Mouse (Mus musculus) heart, embryonic 14.5 days (tissue): ENCODE measurements around the gene Pptc7. TPM values are rescaled to one million over a fixed set of nuclear protein-coding genes. Genes with fewer than 3 reads are reported as not detected.
A peak's percentile ranks its signal among the peaks of the same experiment; 100 is the strongest.

Experiments
- ATAC-seq: fragments of 200-750 bp; cut with Nextera tagmentation; 2 replicates; pipeline ENCODE4 v1.8.0; 2017; ENCODE audit warnings: low read depth, moderate TSS enrichment; ENCODE audit not compliant: insufficient number of reproducible peaks, insufficient read depth, low FRiP score
- H3K27ac ChIP-seq, 2 experiments: fragments of 200-500 bp in 1 of 2; fragments of 300-500 bp in 1 of 2; sonication (generic) in 1 of 2; replicated peaks in 1 of 2; 2 replicates each; pipeline ENCODE4 v1.5.1; 2012 to 2014; ENCODE audit warnings: low read depth in 2 of 2, low read length in 2 of 2, control low read depth in 1 of 2, mild to moderate bottlenecking in 1 of 2, mixed read lengths in 1 of 2; ENCODE audit not compliant: control insufficient read depth in 1 of 2, insufficient read depth in 1 of 2
- H3K27me3 ChIP-seq: fragments of 300-500 bp; sonication (generic); 2 replicates; pipeline ENCODE4 v1.6.1; 2014; ENCODE audit warnings: mild to moderate bottlenecking, low read length, control low read depth; ENCODE audit not compliant: control insufficient read depth, insufficient read depth
- H3K36me3 ChIP-seq: fragments of 300-500 bp; sonication (generic); 2 replicates; pipeline ENCODE4 v1.6.1; 2014; ENCODE audit warnings: mild to moderate bottlenecking, control low read depth, low read length, mixed read lengths; ENCODE audit not compliant: control insufficient read depth, insufficient read depth
- H3K4me1 ChIP-seq, 2 experiments: fragments of 200-500 bp in 1 of 2; fragments of 300-500 bp in 1 of 2; sonication (generic) in 1 of 2; 2 replicates each; pipeline ENCODE4 v1.6.1; 2012 to 2014; ENCODE audit warnings: low read length in 2 of 2, control low read depth in 1 of 2, mixed read lengths in 1 of 2; ENCODE audit not compliant: control insufficient read depth in 2 of 2, insufficient read depth in 2 of 2
- H3K4me2 ChIP-seq: fragments of 300-500 bp; sonication (generic); 2 replicates; pipeline ENCODE4 v1.6.1; 2014; ENCODE audit warnings: mild to moderate bottlenecking, low read length
- H3K4me3 ChIP-seq, 2 experiments: fragments of 200-500 bp in 1 of 2; fragments of 300-500 bp in 1 of 2; sonication (generic) in 1 of 2; 2 replicates each; pipeline ENCODE4 v1.5.1; 2012 to 2014; ENCODE audit warnings: low read length in 2 of 2, mild to moderate bottlenecking in 2 of 2, control low read depth in 1 of 2, low read depth in 1 of 2, moderate library complexity in 1 of 2; ENCODE audit not compliant: control insufficient read depth in 1 of 2, insufficient read depth in 1 of 2
- H3K9ac ChIP-seq: fragments of 300-500 bp; sonication (generic); 2 replicates; pipeline ENCODE4 v1.6.1; 2014; ENCODE audit warnings: mild to moderate bottlenecking, low read length
- H3K9me3 ChIP-seq: fragments of 300-500 bp; sonication (generic); 2 replicates; pipeline ENCODE4 v1.6.1; 2016; ENCODE audit warnings: low read length, control low read depth; ENCODE audit not compliant: control insufficient read depth
- WGBS: fragments of 180-500 bp; shearing (Covaris S2); extraction: QIAGEN DNeasy Blood & Tissue Kit; methylation state at CpG from one replicate; pipeline ENCODE4 v1.1.7; 2014; 5-methylcytosine and 5-hydroxymethylcytosine counted together
- polyA plus RNA-seq: library from polyadenylated mRNA; unstranded; fragments of >200 nt; fragmentation: Nextera tagmentation; extraction: Ambion mirVana; gene quantifications from 2 replicates; pipeline ENCODE4 v1.2.1, GENCODE M21; 2014

Gene Pptc7
- polyA plus RNA-seq, 1 experiment from 2014 or later = 16.3 TPM

GRCm38 (mm10) chr5:122283828-122284182, 360 bp upstream of the Pptc7 start:
- WGBS = 25% methylated on average over 2 of the region's 2 CpGs
- H3K27me3 ChIP-seq = no peaks in the 10 kb centered on the region
- H3K4me1 ChIP-seq = peaks cover 15 to 43% of the 10 kb centered on the region in 2 experiments
- peak overlapping the region in 1 of 2 experiments; percentile 97; a peak in 1 of 4 replicates for H3K4me3 ChIP-seq
- no peak for ATAC-seq
- H3K9me3 ChIP-seq = no peaks in the 10 kb centered on the region
- no peak overlapping the region for H3K27ac ChIP-seq
- H3K36me3 ChIP-seq = peaks cover 13% of the 10 kb centered on the region
- H3K4me2 ChIP-seq = peak overlapping the region; percentile 97
- no peak overlapping the region for H3K9ac ChIP-seq

GRCm38 (mm10) chr5:122285029-122285766, 1.0 kb downstream of the Pptc7 start:
- Histone ChIP-seq H3K36me3 (peaks cover 13% of the 10 kb centered on the region), H3K4me3 (peak overlapping the region; percentile 63 to 97), H3K9ac (peak overlapping the region; percentile 95), H3K4me2 (peak overlapping the region; percentile 97), H3K4me1 (peaks cover 13 to 39% of the 10 kb centered on the region in 2 experiments), H3K27ac (peak overlapping the region; percentile 45 to 86), H3K27me3 (no peaks in the 10 kb centered on the region), H3K9me3 (no peaks in the 10 kb centered on the region)
- peak; percentile 38 for ATAC-seq
- under 1% methylated on average over 34 of the region's 34 CpGs for WGBS

GRCm38 (mm10) chr5:122285767-122286150, 1.6 kb downstream of the Pptc7 start:
- H3K36me3 ChIP-seq = peaks cover 13% of the 10 kb centered on the region
- H3K9me3 ChIP-seq = no peaks in the 10 kb centered on the region
- H3K4me2 ChIP-seq = peak overlapping the region; percentile 97
- 47% methylated on average over 7 of the region's 7 CpGs for WGBS
- H3K9ac ChIP-seq = peak overlapping the region; percentile 95
- peak overlapping the region; percentile 63 to 97 for H3K4me3 ChIP-seq
- peak overlapping the region; percentile 45 to 86 for H3K27ac ChIP-seq
- no peak for ATAC-seq
- peaks cover 8 to 34% of the 10 kb centered on the region in 2 experiments for H3K4me1 ChIP-seq
- H3K27me3 ChIP-seq = no peaks in the 10 kb centered on the region

GRCm38 (mm10) chr5:122286191-122286590, 2.0 kb downstream of the Pptc7 start:
- Histone ChIP-seq H3K36me3 (peaks cover 13% of the 10 kb centered on the region), H3K4me3 (peak overlapping the region; percentile 63 to 97; a peak in 3 of 4 replicates), H3K9ac (peak overlapping the region; percentile 95), H3K4me2 (peak overlapping the region; percentile 97), H3K9me3 (no peaks in the 10 kb centered on the region), H3K4me1 (peaks cover 6 to 33% of the 10 kb centered on the region in 2 experiments), H3K27ac (peak overlapping the region in 1 of 2 experiments; percentile 86; a peak in 1 of 4 replicates), H3K27me3 (no peaks in the 10 kb centered on the region)
- WGBS = 78% methylated on average over 10 of the region's 10 CpGs
- no peak for ATAC-seq

GRCm38 (mm10) chr5:122287026-122287425, 2.9 kb downstream of the Pptc7 start:
- Histone ChIP-seq H3K27ac (no peak overlapping the region), H3K4me1 (peaks cover 9 to 37% of the 10 kb centered on the region in 2 experiments), H3K36me3 (peaks cover 13% of the 10 kb centered on the region), H3K9me3 (no peaks in the 10 kb centered on the region), H3K9ac (no peak overlapping the region), H3K27me3 (no peaks in the 10 kb centered on the region), H3K4me2 (no peak overlapping the region), H3K4me3 (no peak overlapping the region)
- no peak for ATAC-seq
- WGBS = 75% methylated on average over 4 of the region's 4 CpGs

GRCm38 (mm10) chr5:122288147-122288811, 4.1 kb downstream of the Pptc7 start:
- no peak overlapping the region for H3K27ac ChIP-seq

GRCm38 (mm10) chr5:122291149-122291548, 7.0 kb downstream of the Pptc7 start:
- whole genome bisulfite sequencing = 33% methylated on average over 6 of the region's 6 CpGs
- H3K4me1 ChIP-seq = peaks cover 28 to 57% of the 10 kb centered on the region in 2 experiments
- peak overlapping the region; percentile 38; the same call in 1 of the 2 replicates for H3K9ac ChIP-seq
- H3K27ac ChIP-seq = 0 out of 4 replicates have a peak overlapping the region, but pooled peaks of 1 of the 2 experiments have one; percentile 29
- ATAC-seq = no peak
- H3K36me3 ChIP-seq = peaks cover 17% of the 10 kb centered on the region
- H3K4me2 ChIP-seq = 0 out of 2 replicates have a peak overlapping the region, but pooled peaks have one; percentile 6
- no peak overlapping the region for H3K4me3 ChIP-seq
- no peaks in the 10 kb centered on the region for H3K27me3 ChIP-seq
- no peaks in the 10 kb centered on the region for H3K9me3 ChIP-seq

More at GRCm38 (mm10) chr5:122288147-122288811, 4.1 kb downstream of the Pptc7 start:
- H3K9ac ChIP-seq = no peak overlapping the region
- no peak for ATAC-seq
- WGBS = 73% methylated on average over 4 of the region's 4 CpGs
- no peaks in the 10 kb centered on the region for H3K27me3 ChIP-seq
- no peak overlapping the region for H3K4me2 ChIP-seq
- no peak overlapping the region for H3K4me3 ChIP-seq
- peaks cover 13% of the 10 kb centered on the region for H3K36me3 ChIP-seq
- H3K4me1 ChIP-seq = peaks cover 19 to 49% of the 10 kb centered on the region in 2 experiments
- H3K9me3 ChIP-seq = no peaks in the 10 kb centered on the region
